8 mouse cellular contexts compared by ENCODE assay signal in the genomic region with DNA sequence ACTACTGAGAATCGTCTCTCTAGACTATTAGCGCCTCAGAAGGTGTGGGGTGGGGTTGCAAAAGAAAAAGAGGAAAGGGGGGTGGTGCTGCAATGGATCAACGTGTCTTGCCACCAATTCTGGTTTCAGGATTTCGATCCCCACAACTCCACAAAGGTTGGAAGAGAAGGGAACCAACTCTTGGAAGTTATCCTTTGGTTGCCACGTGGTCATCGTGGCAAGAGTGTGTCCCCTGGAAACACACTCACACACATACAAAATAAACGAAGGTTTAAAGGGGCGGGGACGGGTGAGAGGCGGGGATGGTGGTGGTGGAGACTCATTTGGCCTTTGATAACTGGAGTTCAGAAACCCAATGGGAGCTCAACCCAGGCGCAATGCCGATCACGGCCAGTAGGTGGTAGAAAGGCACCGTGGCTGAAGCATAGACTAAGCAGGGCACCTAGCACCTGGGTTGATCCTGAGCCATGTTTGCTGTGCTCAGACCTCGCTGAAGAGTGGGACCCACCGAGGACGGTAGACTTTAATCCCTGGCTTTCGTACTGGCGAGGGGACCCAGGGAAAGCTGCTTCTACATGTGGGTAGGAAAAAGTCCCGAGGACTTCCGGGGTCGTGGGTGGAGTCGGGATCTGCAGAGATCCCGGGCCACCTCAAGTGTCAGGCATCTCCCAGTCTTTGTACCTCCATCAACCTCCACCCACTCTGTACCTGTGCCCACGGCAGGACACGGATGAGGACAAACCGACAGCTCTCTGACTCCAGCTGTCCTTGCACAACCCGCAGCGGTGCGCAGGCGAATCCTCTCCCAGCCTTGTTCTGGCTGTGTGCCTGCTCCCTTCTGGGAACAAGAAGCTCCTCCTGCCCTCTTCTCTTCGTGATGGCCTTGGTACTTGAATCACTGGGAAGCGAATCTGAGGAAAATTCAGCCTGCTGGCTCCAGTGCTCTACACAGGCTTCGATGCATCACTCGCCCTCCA. TPM values are rescaled to one million over a fixed set of nuclear protein-coding genes. Genes with fewer than 3 reads are reported as not detected.
DNase-seq lines count a peak whose midpoint lies in the region; ATAC-seq lines count a peak whose summit lies in the region.

No protein-coding gene starts in this region.

- peak overlapping the region; percentile 60 for H3K9ac ChIP-seq in hindbrain, embryonic 14.5 days

- no peak overlapping the region for H3K27ac ChIP-seq in hindbrain, embryonic 14.5 days

- peak; percentile 90 for DNase-seq in R1 (ENCODE audit: low read depth, low spot score)
- DNase-seq in cerebellum, postnatal 25 days, result peak; percentile 98
- peak; percentile 90 to 95 for DNase-seq in frontal cortex, postnatal 25 days (ENCODE audit: low spot score in 2 of 2)
- peak; percentile 93 for DNase-seq in hindbrain, embryonic 14.5 days (ENCODE audit: low spot score)
- DNase-seq in layer of hippocampus, postnatal 36 days, result peak; percentile 87
- DNase-seq in lung, postnatal 25 days (ENCODE audit: low spot score), result peak; percentile 81
- peak; percentile 92 for DNase-seq in retina, embryonic 14.5 days (ENCODE audit: low spot score)
- DNase-seq in thymus, postnatal 36 days, result peak; percentile 68 to 75

- peak overlapping the region; percentile 30 for H3K4me3 ChIP-seq in hindbrain, embryonic 14.5 days (replicated peaks; ENCODE audit: low read length)

- no peaks in the 10 kb centered on the region for H3K36me3 ChIP-seq in hindbrain, embryonic 14.5 days (replicated peaks; ENCODE audit: control insufficient read depth, insufficient read depth)

- no peaks in the 10 kb centered on the region for H3K9me3 ChIP-seq in hindbrain, embryonic 14.5 days (ENCODE audit: control insufficient read depth, low read length)

- ATAC-seq in hindbrain, embryonic 14.5 days (ENCODE audit: low FRiP score), result peak; percentile 77; the same call in 1 of the 2 replicates

- peaks cover 3% of the 10 kb centered on the region; the same call in 1 of the 2 replicates for H3K4me1 ChIP-seq in hindbrain, embryonic 14.5 days (replicated peaks; ENCODE audit: control insufficient read depth, insufficient read depth, low read length)

- peak overlapping the region; percentile 66 for H3K4me2 ChIP-seq in hindbrain, embryonic 14.5 days (replicated peaks)

- peaks cover 8% of the 10 kb centered on the region; the same call in 1 of the 2 replicates for H3K27me3 ChIP-seq in hindbrain, embryonic 14.5 days (ENCODE audit: control insufficient read depth, insufficient read depth, low read length)

- WGBS in hindbrain, embryonic 14.5 days, result 19% methylated on average over 35 of the region's 35 CpGs

RNA-seq across cellular contexts. Expression of gene Gm853, which starts 23.2 kb away (rescaled TPM):
- 0.86 and 2.4 TPM in 2 replicates for polyA plus RNA-seq in hindbrain, embryonic 14.5 days (2014; fragmentation: Nextera tagmentation; extraction: Ambion mirVana)
- not detected for total RNA-seq in layer of hippocampus, postnatal 36 days (2021)

RNA-seq across cellular contexts. Expression of gene Tinagl1, which starts 24.1 kb away (rescaled TPM):
- polyA plus RNA-seq in hindbrain, embryonic 14.5 days (2014; fragmentation: Nextera tagmentation; extraction: Ambion mirVana), result 6.6 and 8.5 TPM in 2 replicates
- total RNA-seq in layer of hippocampus, postnatal 36 days (2021), result 1 to 10 TPM; 6.2 to 9.9 TPM

RNA-seq across cellular contexts. Expression of gene Hcrtr1, which starts 59.8 kb away (rescaled TPM):
- 1.7 and 2.3 TPM in 2 replicates for polyA plus RNA-seq in hindbrain, embryonic 14.5 days (2014; fragmentation: Nextera tagmentation; extraction: Ambion mirVana)
- total RNA-seq in layer of hippocampus, postnatal 36 days (2021), result 1 to 10 TPM; 2.7 to 3.1 TPM
